Mouse (Mus musculus): ENCODE measurements around the gene Cacna1d. TPM values are rescaled to one million over a fixed set of nuclear protein-coding genes. Genes with fewer than 3 reads are reported as not detected.

The Cacna1d gene
- total and polyA plus RNA-seq, 2 experiments = 0.55 to 0.72 TPM

DNA sequence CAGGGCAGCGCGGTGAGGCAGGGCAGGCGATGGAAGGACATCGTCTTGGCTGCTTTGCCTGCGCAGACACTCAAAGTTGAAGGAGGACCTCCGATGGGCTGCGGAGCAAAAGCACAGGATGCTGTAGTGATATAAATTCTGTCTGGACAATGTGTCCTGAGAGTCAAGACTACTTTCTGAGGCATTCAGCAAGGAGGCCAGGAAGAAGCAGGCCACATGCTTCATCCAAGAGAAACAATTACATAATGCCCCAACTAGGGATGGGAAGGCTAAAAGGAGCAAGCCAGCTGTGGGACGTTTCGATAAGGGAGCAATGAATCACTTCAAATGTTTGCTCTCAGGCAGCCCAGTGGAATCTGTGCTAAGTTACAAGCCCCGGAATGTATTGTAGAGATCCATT lies 446.0 kb downstream of the Cacna1d start:
- no peaks in the 10 kb centered on the region for H3K79me2 ChIP-seq (ENCODE audit: control insufficient read depth, insufficient read depth, low read length)
- no peak overlapping the region for H3K9ac ChIP-seq (ENCODE audit: low read depth, low read length)
- H3K27ac ChIP-seq (replicated peaks; ENCODE audit: insufficient read depth, low read depth, low read length) = no peak overlapping the region
- no peaks in the 10 kb centered on the region for H3K4me1 ChIP-seq (ENCODE audit: control insufficient read depth, insufficient read depth, low read length)
- no peaks in the 10 kb centered on the region for H3K27me3 ChIP-seq (ENCODE audit: control insufficient read depth, insufficient read depth, low read length)
- 85% methylated on average over 10 of the region's 10 CpGs for WGBS
- TF ChIP-seq POLR2A (IDR thresholded peaks at IDR 0.05; ENCODE audit: extremely low read depth, insufficient read depth, low read length) = no peak
- no peak for TF ChIP-seq CTCF (IDR thresholded peaks at IDR 0.05; ENCODE audit: low read depth, low read length)
- H3K36me3 ChIP-seq (ENCODE audit: control insufficient read depth, insufficient read depth, low read length) = no peaks in the 10 kb centered on the region
- no peak for DNase-seq (ENCODE audit: extremely low read depth, low read depth, low spot score)
- no peak overlapping the region for H3K4me3 ChIP-seq (ENCODE audit: insufficient read depth, low read depth, low read length)

DNA sequence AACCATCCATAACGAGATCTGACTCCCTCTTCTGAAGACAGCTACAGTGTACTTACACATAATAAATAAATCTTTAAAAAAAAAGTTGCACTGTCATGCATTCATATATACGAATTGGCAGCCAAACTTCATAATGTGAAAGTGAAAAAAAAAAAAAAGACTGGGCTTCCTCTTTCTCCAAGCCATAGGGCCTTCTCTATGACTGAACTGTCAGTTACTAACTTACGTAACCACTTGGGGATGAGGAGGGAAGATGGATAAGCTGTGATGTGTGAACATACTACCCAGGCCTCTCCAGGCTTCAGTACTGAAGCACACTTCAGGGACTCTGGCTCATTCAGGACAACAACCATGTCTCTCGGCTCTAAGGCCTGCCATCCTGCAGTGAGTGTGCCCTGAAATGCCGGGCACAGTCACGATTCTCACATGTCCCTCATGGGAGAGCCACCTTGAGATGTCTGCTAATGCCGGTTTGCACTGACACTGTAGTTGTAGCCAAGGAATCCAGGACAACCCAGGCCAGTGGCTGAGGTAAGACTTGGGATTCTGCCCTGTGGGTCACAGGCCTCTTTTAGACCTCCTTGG lies 447.8 kb downstream of the Cacna1d start:
- DNase-seq (ENCODE audit: extremely low read depth, low read depth, low spot score) = no peak
- Histone ChIP-seq H3K4me3 (ENCODE audit: insufficient read depth, low read depth, low read length) (no peak overlapping the region), H3K36me3 (ENCODE audit: control insufficient read depth, insufficient read depth, low read length) (peaks cover 3% of the 10 kb centered on the region; the same call in 1 of the 2 replicates), H3K4me1 (ENCODE audit: control insufficient read depth, insufficient read depth, low read length) (no peaks in the 10 kb centered on the region), H3K27ac (replicated peaks; ENCODE audit: insufficient read depth, low read depth, low read length) (no peak overlapping the region), H3K9ac (ENCODE audit: low read depth, low read length) (no peak overlapping the region), H3K79me2 (ENCODE audit: control insufficient read depth, insufficient read depth, low read length) (no peaks in the 10 kb centered on the region), H3K27me3 (ENCODE audit: control insufficient read depth, insufficient read depth, low read length) (no peaks in the 10 kb centered on the region)
- 82% methylated on average over 7 of the region's 7 CpGs for WGBS
- TF ChIP-seq CTCF (IDR thresholded peaks at IDR 0.05; ENCODE audit: low read depth, low read length) (no peak), POLR2A (IDR thresholded peaks at IDR 0.05; ENCODE audit: extremely low read depth, insufficient read depth, low read length) (no peak)

DNA sequence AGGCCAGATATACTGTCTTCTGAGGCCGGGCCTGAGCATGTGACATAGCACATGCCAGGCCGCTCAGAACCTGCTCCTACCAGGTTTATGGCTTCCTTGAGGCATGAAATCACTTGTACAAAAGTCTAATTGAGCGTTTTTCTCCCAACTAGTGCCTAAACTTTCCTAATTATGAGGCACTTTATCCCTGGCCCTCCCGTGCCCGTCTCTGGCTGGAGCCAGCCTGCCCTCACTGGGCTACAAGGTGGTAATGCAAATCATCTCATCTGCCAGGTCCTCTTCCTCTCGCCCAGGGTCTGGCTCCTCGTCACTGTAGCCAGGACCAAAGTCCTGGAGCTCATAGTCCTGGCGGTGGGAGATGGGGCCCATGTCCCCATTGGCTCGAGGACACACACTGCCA lies 449.4 kb downstream of the Cacna1d start:
- Histone ChIP-seq H3K79me2 (ENCODE audit: control insufficient read depth, insufficient read depth, low read length) (no peaks in the 10 kb centered on the region), H3K27ac (replicated peaks; ENCODE audit: insufficient read depth, low read depth, low read length) (no peak overlapping the region), H3K27me3 (ENCODE audit: control insufficient read depth, insufficient read depth, low read length) (no peaks in the 10 kb centered on the region), H3K4me1 (ENCODE audit: control insufficient read depth, insufficient read depth, low read length) (no peaks in the 10 kb centered on the region), H3K9ac (ENCODE audit: low read depth, low read length) (no peak overlapping the region), H3K4me3 (ENCODE audit: insufficient read depth, low read depth, low read length) (no peak overlapping the region), H3K36me3 (ENCODE audit: control insufficient read depth, insufficient read depth, low read length) (peaks cover 12% of the 10 kb centered on the region)
- peak; percentile 47 for TF ChIP-seq CTCF (IDR thresholded peaks at IDR 0.05; ENCODE audit: low read depth, low read length)
- TF ChIP-seq POLR2A (IDR thresholded peaks at IDR 0.05; ENCODE audit: extremely low read depth, insufficient read depth, low read length) = no peak
- DNase-seq (ENCODE audit: extremely low read depth, low read depth, low spot score) = no peak
- WGBS = 69% methylated on average over 9 of the region's 9 CpGs

DNA sequence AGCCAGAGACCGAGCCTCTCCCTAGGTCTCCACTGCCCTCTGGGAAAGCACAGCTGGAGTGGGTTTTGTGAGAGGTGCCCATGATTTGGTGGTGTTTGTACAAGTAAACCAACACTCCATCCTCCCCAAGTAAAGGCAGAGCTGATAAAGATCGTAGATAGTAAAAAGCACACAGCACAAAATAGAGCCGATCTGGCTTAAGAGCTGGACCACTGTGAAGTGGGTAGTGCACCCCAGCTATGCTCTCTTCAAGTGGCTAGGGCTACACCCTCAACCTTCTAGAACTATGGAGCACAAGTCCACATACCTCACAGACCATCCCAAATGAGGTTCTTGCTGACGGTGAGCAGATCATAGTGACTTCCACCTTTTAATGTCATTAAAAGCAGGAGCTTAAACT lies 451.8 kb downstream of the Cacna1d start:
- Histone ChIP-seq H3K27ac (replicated peaks; ENCODE audit: insufficient read depth, low read depth, low read length) (no peak overlapping the region), H3K4me3 (ENCODE audit: insufficient read depth, low read depth, low read length) (no peak overlapping the region), H3K36me3 (ENCODE audit: control insufficient read depth, insufficient read depth, low read length) (peaks cover 24% of the 10 kb centered on the region), H3K4me1 (ENCODE audit: control insufficient read depth, insufficient read depth, low read length) (no peaks in the 10 kb centered on the region), H3K79me2 (ENCODE audit: control insufficient read depth, insufficient read depth, low read length) (no peaks in the 10 kb centered on the region), H3K27me3 (ENCODE audit: control insufficient read depth, insufficient read depth, low read length) (no peaks in the 10 kb centered on the region), H3K9ac (ENCODE audit: low read depth, low read length) (no peak overlapping the region)
- no peak for TF ChIP-seq POLR2A (IDR thresholded peaks at IDR 0.05; ENCODE audit: extremely low read depth, insufficient read depth, low read length)
- TF ChIP-seq CTCF (IDR thresholded peaks at IDR 0.05; ENCODE audit: low read depth, low read length) = no peak
- DNase-seq (ENCODE audit: extremely low read depth, low read depth, low spot score) = no peak
- 68% methylated on average over 4 of the region's 4 CpGs for WGBS

DNA sequence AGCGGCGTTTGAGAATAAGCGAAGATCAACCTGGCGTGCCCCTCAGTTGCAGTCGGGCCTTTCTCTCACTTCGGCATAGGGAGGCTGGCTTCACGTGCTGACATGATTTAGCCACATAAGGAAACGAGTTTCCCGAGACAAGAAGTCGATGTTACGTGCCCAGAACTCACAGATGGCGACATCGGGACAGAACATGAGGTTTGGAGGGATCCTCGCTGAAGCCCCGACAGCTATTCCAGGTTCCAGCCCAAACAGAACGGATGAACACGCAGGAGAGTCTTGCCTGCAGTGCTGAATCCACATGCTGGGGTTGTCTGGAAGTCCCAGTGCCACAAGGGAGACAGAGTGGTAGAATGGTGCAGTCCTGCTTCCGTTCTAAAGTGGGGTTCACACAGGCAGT lies 452.8 kb downstream of the Cacna1d start:
- no peak overlapping the region for H3K9ac ChIP-seq (ENCODE audit: low read depth, low read length)
- 93% methylated on average over 18 of the region's 18 CpGs for WGBS
- DNase-seq (ENCODE audit: extremely low read depth, low read depth, low spot score) = no peak
- no peaks in the 10 kb centered on the region for H3K4me1 ChIP-seq (ENCODE audit: control insufficient read depth, insufficient read depth, low read length)
- H3K36me3 ChIP-seq (ENCODE audit: control insufficient read depth, insufficient read depth, low read length) = peaks cover 25% of the 10 kb centered on the region
- TF ChIP-seq POLR2A (IDR thresholded peaks at IDR 0.05; ENCODE audit: extremely low read depth, insufficient read depth, low read length) (no peak), CTCF (IDR thresholded peaks at IDR 0.05; ENCODE audit: low read depth, low read length) (no peak)
- H3K27ac ChIP-seq (replicated peaks; ENCODE audit: insufficient read depth, low read depth, low read length) = no peak overlapping the region
- H3K27me3 ChIP-seq (ENCODE audit: control insufficient read depth, insufficient read depth, low read length) = no peaks in the 10 kb centered on the region
- no peak overlapping the region for H3K4me3 ChIP-seq (ENCODE audit: insufficient read depth, low read depth, low read length)
- no peaks in the 10 kb centered on the region for H3K79me2 ChIP-seq (ENCODE audit: control insufficient read depth, insufficient read depth, low read length)

DNA sequence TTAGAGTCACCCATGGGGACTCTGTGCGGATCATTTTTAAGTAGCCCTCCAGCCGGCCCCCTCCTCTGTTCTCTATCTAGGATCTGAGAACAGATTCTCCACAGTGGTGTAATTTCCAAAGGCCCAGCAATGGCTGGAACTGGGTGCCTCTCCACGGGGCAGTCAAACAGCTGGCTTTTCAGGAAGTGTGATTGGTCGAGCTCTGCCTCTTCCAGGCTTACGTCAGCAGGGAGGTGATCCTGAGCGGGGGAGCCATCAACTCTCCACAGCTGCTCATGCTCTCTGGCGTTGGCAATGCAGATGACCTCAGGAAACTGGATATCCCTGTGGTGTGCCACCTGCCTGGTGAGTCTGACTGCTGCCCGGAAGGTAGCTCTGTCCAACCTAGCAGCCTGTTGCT lies 457.9 kb downstream of the Cacna1d start:
- Histone ChIP-seq H3K79me2 (ENCODE audit: control insufficient read depth, insufficient read depth, low read length) (peaks cover 4% of the 10 kb centered on the region; the same call in 1 of the 2 replicates), H3K9ac (ENCODE audit: low read depth, low read length) (no peak overlapping the region), H3K27me3 (ENCODE audit: control insufficient read depth, insufficient read depth, low read length) (no peaks in the 10 kb centered on the region), H3K4me1 (ENCODE audit: control insufficient read depth, insufficient read depth, low read length) (no peaks in the 10 kb centered on the region), H3K27ac (replicated peaks; ENCODE audit: insufficient read depth, low read depth, low read length) (no peak overlapping the region), H3K4me3 (ENCODE audit: insufficient read depth, low read depth, low read length) (no peak overlapping the region), H3K36me3 (ENCODE audit: control insufficient read depth, insufficient read depth, low read length) (peaks cover 39% of the 10 kb centered on the region)
- DNase-seq (ENCODE audit: extremely low read depth, low read depth, low spot score) = no peak
- no peak for TF ChIP-seq CTCF (IDR thresholded peaks at IDR 0.05; ENCODE audit: low read depth, low read length)
- TF ChIP-seq POLR2A (IDR thresholded peaks at IDR 0.05; ENCODE audit: extremely low read depth, insufficient read depth, low read length) = no peak
- 77% methylated on average over 8 of the region's 8 CpGs for WGBS

All from liver, adult 2 months (tissue).